Mouse (Mus musculus): ENCODE results near the gene Trim38. TPM values are rescaled to one million over a fixed set of nuclear protein-coding genes. Genes with fewer than 3 reads are reported as not detected.

Gene Trim38
- not detected in 2 replicates for polyA plus RNA-seq (2012; rRNA removed)

GRCm38 (mm10) chr13:23769613-23770012, at the start of gene Trim38:
Trim38 (plus strand) TSS chr13:23769913.

GRCm38 (mm10) chr13:23738677-23739068, 31.0 kb upstream of the Trim38 start, which contains the start of gene Hist1h1c:
Hist1h1c (plus strand) TSS chr13:23738808.

GRCm38 (mm10) chr13:23745381-23746161, 24.1 kb upstream of the Trim38 start, which contains the start of gene Hist1h3c:
Hist1h3c (minus strand) TSS chr13:23745602.

GRCm38 (mm10) chr13:23746201-23747080, 23.3 kb upstream of the Trim38 start, which contains the start of gene Hist1h2bb:
Hist1h2bb (plus strand) TSS chr13:23746734.

GRCm38 (mm10) chr13:23750839-23751477, 18.8 kb upstream of the Trim38 start, which contains the start of gene Hist1h2ab:
Hist1h2ab (plus strand) TSS chr13:23751126.

GRCm38 (mm10) chr13:23752067-23752741, 17.5 kb upstream of the Trim38 start, which contains the start of gene Hist1h3b:
Hist1h3b (plus strand) TSS chr13:23752267.

GRCm38 (mm10) chr13:23756790-23757189, 12.9 kb upstream of the Trim38 start, which contains the start of gene Hist1h4b:
Hist1h4b (plus strand) TSS chr13:23757013.

GRCm38 (mm10) chr13:23760972-23761864, 8.5 kb upstream of the Trim38 start, which contains the start of gene Hist1h4a:
Hist1h4a (minus strand) TSS chr13:23761230.

GRCm38 (mm10) chr13:23761871-23762821, 7.6 kb upstream of the Trim38 start, which contains the start of gene Hist1h3a:
Hist1h3a (minus strand) TSS chr13:23762386.

GRCm38 (mm10) chr13:23763586-23764323, 6.0 kb upstream of the Trim38 start, which contains the start of gene Hist1h1a:
Hist1h1a (plus strand) TSS chr13:23763666.

GRCm38 (mm10) chr13:23806422-23807052, 36.8 kb downstream of the Trim38 start, which contains the start of gene Slc17a2:
Slc17a2 (plus strand) TSS chr13:23806993.

GRCm38 (mm10) chr13:23839308-23839707, 69.6 kb downstream of the Trim38 start, which contains the start of gene Slc17a3:
Slc17a3 (plus strand) TSS chr13:23839434.

Other genes starting within 250 kb of the Trim38 start
- 21.7 and 31.0 TPM in 2 replicates for gene Hist1h4h, start 238.9 kb upstream of the Trim38 start, polyA plus RNA-seq (2012; rRNA removed)
- 189 and 273 TPM in 2 replicates for gene Hist1h2af, start 236.0 kb upstream of the Trim38 start, polyA plus RNA-seq (2012; rRNA removed)
- gene Hist1h3g, start 234.5 kb upstream of the Trim38 start, polyA plus RNA-seq (2012; rRNA removed): 38.6 and 41.4 TPM in 2 replicates
- gene Hist1h2bh, start 226.5 kb upstream of the Trim38 start, polyA plus RNA-seq (2012; rRNA removed): 3.2 and 6.3 TPM in 2 replicates
- gene Hist1h3f, start 225.9 kb upstream of the Trim38 start, polyA plus RNA-seq (2012; rRNA removed): 5.1 and 6.2 TPM in 2 replicates
- 19.4 and 22.4 TPM in 2 replicates for gene Hist1h4f, start 218.3 kb upstream of the Trim38 start, polyA plus RNA-seq (2012; rRNA removed)
- gene Hist1h1d, start 216.7 kb upstream of the Trim38 start, polyA plus RNA-seq (2012; rRNA removed): 0.65 and 1.3 TPM in 2 replicates
- 41.5 and 49.2 TPM in 2 replicates for gene Hist1h3e, start 207.5 kb upstream of the Trim38 start, polyA plus RNA-seq (2012; rRNA removed)
- gene Hist1h2ae, start 198.7 kb upstream of the Trim38 start, polyA plus RNA-seq (2012; rRNA removed): 17.0 and 26.2 TPM in 2 replicates
- 14.7 and 42.2 TPM in 2 replicates for gene Hist1h2bg, start 198.5 kb upstream of the Trim38 start, polyA plus RNA-seq (2012; rRNA removed)
- 8.0 and 18.9 TPM in 2 replicates for gene Hist1h2bf, start 195.7 kb upstream of the Trim38 start, polyA plus RNA-seq (2012; rRNA removed)
- 2.4 and 8.0 TPM in 2 replicates for gene Hist1h2ad, start 195.5 kb upstream of the Trim38 start, polyA plus RNA-seq (2012; rRNA removed)
- gene Hist1h3d, start 194.2 kb upstream of the Trim38 start, polyA plus RNA-seq (2012; rRNA removed): 21.2 and 34.9 TPM in 2 replicates
- gene Hist1h4d, start 188.3 kb upstream of the Trim38 start, polyA plus RNA-seq (2012; rRNA removed): 10.3 and 11.7 TPM in 2 replicates
- 1.9 and 4.2 TPM in 2 replicates for gene Hist1h2be, start 148.8 kb upstream of the Trim38 start, polyA plus RNA-seq (2012; rRNA removed)
- gene Hist1h1e, start 147.4 kb upstream of the Trim38 start, polyA plus RNA-seq (2012; rRNA removed): 11.1 and 13.7 TPM in 2 replicates
- gene Hist1h2ac, start 86.0 kb upstream of the Trim38 start, polyA plus RNA-seq (2012; rRNA removed): 1.2 and 2.0 TPM in 2 replicates
- 17.0 and 27.2 TPM in 2 replicates for gene Hist1h2bc, start 85.7 kb upstream of the Trim38 start, polyA plus RNA-seq (2012; rRNA removed)
- gene Hist1h1t, start 74.1 kb upstream of the Trim38 start, polyA plus RNA-seq (2012; rRNA removed): 0.11 and 0.17 TPM in 2 replicates
- gene Hist1h4c, start 71.5 kb upstream of the Trim38 start, polyA plus RNA-seq (2012; rRNA removed): 7.5 and 10.3 TPM in 2 replicates
- gene Hfe, start 59.1 kb upstream of the Trim38 start, polyA plus RNA-seq (2012; rRNA removed): 1.8 and 1.9 TPM in 2 replicates
- gene Hist1h1c, start 31.1 kb upstream of the Trim38 start, polyA plus RNA-seq (2012; rRNA removed): 13.2 and 15.1 TPM in 2 replicates
- gene Hist1h3c, start 24.3 kb upstream of the Trim38 start, polyA plus RNA-seq (2012; rRNA removed): 51.1 and 52.4 TPM in 2 replicates
- gene Hist1h2bb, start 23.2 kb upstream of the Trim38 start, polyA plus RNA-seq (2012; rRNA removed): 6.3 and 16.8 TPM in 2 replicates
- 44.2 and 53.2 TPM in 2 replicates for gene Hist1h2ab, start 18.8 kb upstream of the Trim38 start, polyA plus RNA-seq (2012; rRNA removed)
- gene Hist1h3b, start 17.6 kb upstream of the Trim38 start, polyA plus RNA-seq (2012; rRNA removed): 52.8 and 64.6 TPM in 2 replicates
- gene Hist1h4b, start 12.9 kb upstream of the Trim38 start, polyA plus RNA-seq (2012; rRNA removed): 29.2 and 64.2 TPM in 2 replicates
- 7.3 and 15.7 TPM in 2 replicates for gene Hist1h4a, start 8.7 kb upstream of the Trim38 start, polyA plus RNA-seq (2012; rRNA removed)
- 31.4 and 33.8 TPM in 2 replicates for gene Hist1h3a, start 7.5 kb upstream of the Trim38 start, polyA plus RNA-seq (2012; rRNA removed)
- gene Hist1h1a, start 6.2 kb upstream of the Trim38 start, polyA plus RNA-seq (2012; rRNA removed): 9.1 and 22.2 TPM in 2 replicates
- gene Slc17a2, start 37.1 kb downstream of the Trim38 start, polyA plus RNA-seq (2012; rRNA removed): 0.01 and 0.04 TPM in 2 replicates
- 0.06 and 0.08 TPM in 2 replicates for gene Slc17a3, start 69.5 kb downstream of the Trim38 start, polyA plus RNA-seq (2012; rRNA removed)
- gene Slc17a1, start 97.8 kb downstream of the Trim38 start, polyA plus RNA-seq (2012; rRNA removed): 0.02 TPM in 1 of 2 replicates, not detected in the other
- 0.05 and 0.10 TPM in 2 replicates for gene Slc17a4, start 145.1 kb downstream of the Trim38 start, polyA plus RNA-seq (2012; rRNA removed)
- gene Hist1h2ba, start 164.2 kb downstream of the Trim38 start, polyA plus RNA-seq (2012; rRNA removed): not detected in 2 replicates
- gene Hist1h2aa, start 164.5 kb downstream of the Trim38 start, polyA plus RNA-seq (2012; rRNA removed): not detected in 2 replicates
- gene Scgn, start 221.3 kb downstream of the Trim38 start, polyA plus RNA-seq (2012; rRNA removed): 0.31 and 0.34 TPM in 2 replicates

Measured in central nervous system, embryonic 11.5 days (tissue).